Comparison of ENCODE assay signal across 9 mouse cellular contexts in genomic region chr10:31606981-31607867, GRCm38 (mm10). TPM values are rescaled to one million over a fixed set of nuclear protein-coding genes. Genes with fewer than 3 reads are reported as not detected.
DNase-seq lines count a peak whose midpoint lies in the region; ATAC-seq lines count a peak whose summit lies in the region.
"Had no signal": no experiment of that assay in that cellular context is flagged by ENCODE, and none has a peak within 500 bp of the region (broad histone marks: within the 10 kb centered on the region; RNA-seq: fewer than 3 reads in every experiment).

No protein-coding gene starts in this region.

- H3K4me1 ChIP-seq in embryonic facial prominence, embryonic 10.5 days: peaks cover 35% of the 10 kb centered on the region
- H3K4me1 ChIP-seq in liver, embryonic 12.5 days: 0 out of 2 replicates have a peak, but pooled peaks cover 5% of the 10 kb centered on the region

- H3K9me3 ChIP-seq in embryonic facial prominence, embryonic 10.5 days: no peaks in the 10 kb centered on the region
- no peaks in the 10 kb centered on the region for H3K9me3 ChIP-seq in liver, embryonic 12.5 days (replicated peaks)

- WGBS in embryonic facial prominence, embryonic 10.5 days: 24% methylated on average over 11 of the region's 11 CpGs
- 34% methylated on average over 11 of the region's 11 CpGs for WGBS in liver, embryonic 12.5 days (ENCODE audit: insufficient replicate concordance)

- H3K9ac ChIP-seq in liver, embryonic 12.5 days: no peak overlapping the region

- no peaks in the 10 kb centered on the region for H3K36me3 ChIP-seq in embryonic facial prominence, embryonic 10.5 days (replicated peaks)
- no peaks in the 10 kb centered on the region for H3K36me3 ChIP-seq in liver, embryonic 12.5 days
- H3K36me3 ChIP-seq: G1E had no signal

- H3K4me2 ChIP-seq in liver, embryonic 12.5 days: peak overlapping the region; percentile 74

- peak overlapping the region; percentile 7; the same call in 1 of the 2 replicates for H3K27ac ChIP-seq in embryonic facial prominence, embryonic 10.5 days (replicated peaks)
- H3K27ac ChIP-seq in liver, embryonic 12.5 days: no peak overlapping the region

- peak overlapping the region; percentile 90 for H3K4me3 ChIP-seq in embryonic facial prominence, embryonic 10.5 days
- peak overlapping the region; percentile 63; the same call in 1 of the 2 replicates for H3K4me3 ChIP-seq in liver, embryonic 12.5 days

- H3K27me3 ChIP-seq in embryonic facial prominence, embryonic 10.5 days (replicated peaks; ENCODE audit: low read depth, poor library complexity, severe bottlenecking): peaks cover 6% of the 10 kb centered on the region
- peaks cover 41% of the 10 kb centered on the region for H3K27me3 ChIP-seq in liver, embryonic 12.5 days (replicated peaks)

- ATAC-seq in liver, embryonic 12.5 days: no peak

- peak; percentile 4 to 20 for DNase-seq in heart, adult 9 months (ENCODE audit: low spot score in 2 of 2)
- no peak for DNase-seq in heart, adult 11 months
- peak; percentile 18 for DNase-seq in embryonic facial prominence, embryonic 10.5 days (ENCODE audit: low spot score)
- peak; percentile 13 for DNase-seq in heart, postnatal 4 days
- peak; percentile 18 for DNase-seq in neural tube, embryonic 10.5 days (ENCODE audit: extremely low spot score, low spot score)
- no peak for DNase-seq in urinary bladder, postnatal 4 days (ENCODE audit: low spot score in 2 of 2)
- no peak for DNase-seq in right cerebral cortex, postnatal 36 days (ENCODE audit: low spot score in 2 of 2)

RNA-seq across cellular contexts. Expression of gene Rnf217, which starts 1.8 kb away (rescaled TPM):
- polyA plus RNA-seq in embryonic facial prominence, embryonic 10.5 days (2016; fragmentation: Nextera tagmentation; extraction: Ambion mirVana): 1.1 and 1.2 TPM in 2 replicates
- total RNA-seq in heart, postnatal 4 days (2021): 1 to 10 TPM; 5.4 to 5.6 TPM
- 0.43 and 0.50 TPM in 2 replicates for polyA plus RNA-seq in liver, embryonic 12.5 days (2016; fragmentation: Nextera tagmentation; extraction: Ambion mirVana)
- polyA plus RNA-seq: G1E had no signal

Comparison
In these comparisons a context has a peak if more than half of its experiments do, and no peak if none do; other contexts are left out.
1. DNase-seq: peak in heart, adult 9 months (2 of 2), embryonic facial prominence, embryonic 10.5 days (single experiment), heart, postnatal 4 days (single experiment) and neural tube, embryonic 10.5 days (single experiment); none in heart, adult 11 months (single experiment), urinary bladder, postnatal 4 days (0 of 2) and right cerebral cortex, postnatal 36 days (0 of 2).